Mouse (Mus musculus): ENCODE measurements at regions not wholly inside any gene's neighbourhood (a gene's known extent, or its start where the extent isn't known, plus 50 kb on each side); places are given as distances from the start of the nearest gene placed in this dataset.

DNA sequence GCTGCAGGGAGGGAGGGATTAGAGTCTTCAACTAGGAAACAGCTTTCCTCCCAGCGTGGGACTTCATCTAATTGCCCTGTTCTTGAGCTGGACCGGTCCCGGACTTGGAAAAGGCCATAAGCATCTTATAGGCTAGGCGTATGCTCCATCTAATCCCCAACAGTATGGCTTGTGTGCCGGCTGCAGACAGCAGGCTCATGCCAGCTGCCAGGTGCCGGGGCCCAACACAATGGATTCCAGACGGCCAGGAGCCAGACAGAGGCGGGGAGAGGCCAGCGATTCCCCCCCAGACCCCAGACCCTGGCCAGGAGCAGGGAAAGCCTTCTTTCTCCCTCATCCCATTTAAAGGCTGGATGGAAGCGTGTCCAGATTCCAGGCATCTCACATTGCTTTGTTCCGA is 198.4 kb upstream of the Rreb1 start:
- no peaks in the 10 kb centered on the region for H3K36me3 ChIP-seq
- H3K9me3 ChIP-seq = no peaks in the 10 kb centered on the region
- H3K9ac ChIP-seq = no peak overlapping the region
- no peak overlapping the region for H3K4me3 ChIP-seq
- no peak overlapping the region for H3K4me2 ChIP-seq
- no peak for ATAC-seq (ENCODE audit: insufficient number of reproducible peaks, insufficient read depth, low FRiP score, low TSS enrichment, low read depth)
- H3K27me3 ChIP-seq = no peaks in the 10 kb centered on the region
- H3K4me1 ChIP-seq = peaks cover 8% of the 10 kb centered on the region
- WGBS = 31% methylated on average over 11 of the region's 11 CpGs
- H3K27ac ChIP-seq = peak overlapping the region; percentile 51; the same call in 1 of the 2 replicates

DNA sequence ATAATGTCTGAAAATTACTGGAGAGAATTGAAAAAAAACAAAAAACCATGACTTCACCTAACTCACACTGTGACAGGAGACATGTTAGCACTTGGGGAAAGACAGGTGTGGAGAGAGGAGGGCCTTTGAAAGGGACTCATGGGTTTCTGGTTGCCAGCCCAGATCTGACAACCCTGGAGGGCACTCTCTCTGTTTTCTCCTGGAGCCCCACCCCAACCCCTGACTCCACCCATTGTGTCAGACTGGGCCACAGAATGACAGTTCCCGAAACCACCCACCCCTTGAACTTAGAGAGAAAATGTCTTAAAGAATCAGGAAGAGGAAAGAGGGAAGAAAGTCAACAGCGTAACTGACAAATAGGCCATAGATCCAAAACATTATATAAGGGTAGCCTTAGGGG is 197.4 kb upstream of the Rreb1 start:
- Histone ChIP-seq H3K27ac (no peak overlapping the region), H3K9me3 (no peaks in the 10 kb centered on the region), H3K4me1 (peaks cover 8% of the 10 kb centered on the region), H3K9ac (no peak overlapping the region), H3K36me3 (no peaks in the 10 kb centered on the region), H3K4me3 (no peak overlapping the region), H3K4me2 (no peak overlapping the region), H3K27me3 (no peaks in the 10 kb centered on the region)
- WGBS = 61% methylated on average over 2 of the region's 2 CpGs
- ATAC-seq (ENCODE audit: insufficient number of reproducible peaks, insufficient read depth, low FRiP score, low TSS enrichment, low read depth) = no peak

DNA sequence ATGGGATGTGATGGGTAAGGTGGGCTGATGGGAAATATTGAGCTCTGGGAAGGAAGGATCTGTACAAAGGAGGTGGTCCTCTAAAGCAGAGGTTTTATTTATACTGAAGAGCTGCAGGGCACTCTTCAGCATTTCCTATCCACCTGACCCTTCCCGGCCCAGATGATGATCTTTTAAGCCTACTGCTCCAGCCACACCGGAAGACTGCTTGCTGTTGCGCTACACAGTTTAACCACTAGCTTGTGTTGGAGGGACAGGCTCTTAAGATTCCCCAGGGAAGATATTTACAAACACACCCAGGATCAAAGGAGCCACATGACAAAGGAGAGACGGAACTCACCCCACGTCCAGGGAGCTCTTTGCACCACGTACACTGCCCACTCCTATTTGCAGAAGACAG is 196.8 kb upstream of the Rreb1 start:
- no peak overlapping the region for H3K4me3 ChIP-seq
- no peak overlapping the region for H3K27ac ChIP-seq
- no peaks in the 10 kb centered on the region for H3K36me3 ChIP-seq
- no peak overlapping the region for H3K9ac ChIP-seq
- no peak overlapping the region for H3K4me2 ChIP-seq
- WGBS = 71% methylated on average over 6 of the region's 6 CpGs
- H3K27me3 ChIP-seq = no peaks in the 10 kb centered on the region
- peaks cover 8% of the 10 kb centered on the region for H3K4me1 ChIP-seq
- ATAC-seq (ENCODE audit: insufficient number of reproducible peaks, insufficient read depth, low FRiP score, low TSS enrichment, low read depth) = no peak
- H3K9me3 ChIP-seq = no peaks in the 10 kb centered on the region

DNA sequence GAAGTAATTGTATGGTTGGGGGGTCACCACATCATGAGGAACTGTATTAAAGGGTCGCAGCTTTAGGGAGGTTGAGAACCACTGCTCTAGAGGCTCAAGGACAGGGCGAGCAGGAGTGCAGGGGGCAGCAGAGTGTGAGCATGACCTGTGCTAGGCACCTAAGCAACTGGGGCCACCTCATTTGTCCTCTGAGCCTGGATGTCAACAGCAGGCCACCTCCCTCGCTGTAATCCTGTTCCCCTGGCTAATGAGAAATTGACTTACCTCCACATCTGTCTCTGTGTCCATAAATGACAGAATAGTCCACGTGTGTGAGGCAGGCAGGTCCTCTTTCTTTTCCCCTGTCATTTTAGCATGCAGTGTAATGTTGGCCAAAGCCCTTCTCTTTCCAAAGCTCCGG is 192.7 kb upstream of the Rreb1 start:
- 84% methylated on average over 5 of the region's 5 CpGs for WGBS
- Histone ChIP-seq H3K27me3 (no peaks in the 10 kb centered on the region), H3K27ac (no peak overlapping the region), H3K4me3 (no peak overlapping the region), H3K36me3 (no peaks in the 10 kb centered on the region), H3K4me1 (no peaks in the 10 kb centered on the region), H3K9me3 (no peaks in the 10 kb centered on the region), H3K4me2 (no peak overlapping the region), H3K9ac (no peak overlapping the region)
- ATAC-seq (ENCODE audit: insufficient number of reproducible peaks, insufficient read depth, low FRiP score, low TSS enrichment, low read depth) = no peak

DNA sequence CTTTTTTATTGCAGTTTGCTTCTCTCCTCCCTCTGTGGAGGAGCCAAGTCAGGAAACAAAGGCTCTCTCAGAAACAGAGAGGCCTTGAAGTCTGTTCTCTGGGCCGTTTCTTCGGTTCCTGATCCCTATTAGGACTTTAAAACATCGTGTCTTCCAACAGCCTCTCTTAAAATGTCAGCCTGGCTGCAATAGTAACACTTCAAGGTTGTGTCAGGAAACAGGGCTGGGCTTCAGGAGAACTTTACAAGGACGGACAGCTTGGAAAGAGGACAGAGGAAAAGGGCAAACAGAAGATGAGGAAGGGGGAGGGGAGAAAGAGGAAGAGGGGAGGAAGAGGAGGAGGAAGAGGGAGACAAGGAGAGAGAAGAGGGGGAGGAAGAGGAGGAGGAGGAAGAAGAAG is 191.7 kb upstream of the Rreb1 start:
- H3K4me1 ChIP-seq = no peaks in the 10 kb centered on the region
- 47% methylated on average over 4 of the region's 4 CpGs for WGBS
- H3K27me3 ChIP-seq = no peaks in the 10 kb centered on the region
- ATAC-seq (ENCODE audit: insufficient number of reproducible peaks, insufficient read depth, low FRiP score, low TSS enrichment, low read depth) = no peak
- H3K4me3 ChIP-seq = no peak overlapping the region
- no peaks in the 10 kb centered on the region for H3K36me3 ChIP-seq
- H3K4me2 ChIP-seq = no peak overlapping the region
- H3K9ac ChIP-seq = no peak overlapping the region
- no peaks in the 10 kb centered on the region for H3K9me3 ChIP-seq
- no peak overlapping the region for H3K27ac ChIP-seq

DNA sequence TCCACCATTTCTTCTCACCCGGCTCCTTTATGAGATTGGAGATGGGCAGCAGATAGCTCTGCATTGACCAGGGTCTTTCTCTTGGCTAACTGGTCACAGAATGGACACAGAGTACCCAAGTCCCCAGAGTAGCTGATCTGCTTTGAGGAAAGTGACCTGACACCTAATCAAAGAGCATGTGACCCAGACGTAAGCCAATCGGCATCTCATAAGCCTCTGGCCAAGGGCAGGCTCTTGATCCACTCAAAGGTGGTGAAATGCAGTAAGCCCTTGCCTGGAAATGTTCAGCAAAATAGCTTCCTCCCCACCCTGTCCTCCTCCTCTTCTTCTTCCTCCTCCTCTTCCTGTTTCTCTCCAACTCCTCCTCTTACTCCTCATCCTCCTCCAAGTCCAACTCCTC is 190.3 kb upstream of the Rreb1 start:
- H3K36me3 ChIP-seq = no peaks in the 10 kb centered on the region
- H3K9ac ChIP-seq = no peak overlapping the region
- H3K4me2 ChIP-seq = no peak overlapping the region
- no peak for ATAC-seq (ENCODE audit: insufficient number of reproducible peaks, insufficient read depth, low FRiP score, low TSS enrichment, low read depth)
- H3K9me3 ChIP-seq = no peaks in the 10 kb centered on the region
- 91% methylated on average over 3 of the region's 3 CpGs for WGBS
- no peak overlapping the region for H3K4me3 ChIP-seq
- no peaks in the 10 kb centered on the region for H3K4me1 ChIP-seq
- H3K27me3 ChIP-seq = no peaks in the 10 kb centered on the region
- no peak overlapping the region for H3K27ac ChIP-seq

DNA sequence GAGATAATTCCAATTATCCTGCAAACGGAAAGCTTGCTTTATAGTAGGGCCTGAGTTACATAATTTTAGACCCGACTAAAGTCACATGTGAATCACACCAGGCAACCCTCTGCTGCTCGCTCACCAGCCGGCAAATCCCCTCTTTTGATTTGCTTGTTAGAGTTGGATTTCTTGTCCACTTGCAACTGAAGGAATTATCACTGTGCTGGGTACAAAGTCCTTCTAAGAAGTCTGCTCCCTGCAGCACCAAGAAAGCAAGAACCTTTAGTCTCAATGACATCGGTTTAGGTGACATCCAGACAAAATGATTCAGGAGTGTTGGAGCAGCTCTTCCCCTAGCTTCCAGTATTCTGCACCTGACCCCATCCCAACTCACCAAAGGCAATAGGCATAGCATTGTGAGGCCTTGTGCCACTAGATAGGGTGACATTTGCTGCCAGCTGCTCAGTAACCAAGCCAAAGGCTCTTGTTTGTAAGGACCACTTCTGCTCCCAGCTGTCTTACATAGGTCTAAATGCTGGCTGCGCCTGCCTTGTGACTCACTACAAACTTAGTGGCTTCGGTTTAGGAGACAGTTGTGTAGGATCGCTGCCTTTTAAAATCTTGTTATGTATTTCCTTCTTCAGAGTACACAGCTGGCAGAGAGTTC is 189.5 kb upstream of the Rreb1 start:
- Histone ChIP-seq H3K27me3 (no peaks in the 10 kb centered on the region), H3K36me3 (no peaks in the 10 kb centered on the region), H3K9ac (no peak overlapping the region), H3K4me1 (no peaks in the 10 kb centered on the region), H3K4me3 (no peak overlapping the region), H3K9me3 (no peaks in the 10 kb centered on the region), H3K27ac (no peak overlapping the region), H3K4me2 (no peak overlapping the region)
- ATAC-seq (ENCODE audit: insufficient number of reproducible peaks, insufficient read depth, low FRiP score, low TSS enrichment, low read depth) = no peak
- 86% methylated on average over 8 of the region's 8 CpGs for WGBS

DNA sequence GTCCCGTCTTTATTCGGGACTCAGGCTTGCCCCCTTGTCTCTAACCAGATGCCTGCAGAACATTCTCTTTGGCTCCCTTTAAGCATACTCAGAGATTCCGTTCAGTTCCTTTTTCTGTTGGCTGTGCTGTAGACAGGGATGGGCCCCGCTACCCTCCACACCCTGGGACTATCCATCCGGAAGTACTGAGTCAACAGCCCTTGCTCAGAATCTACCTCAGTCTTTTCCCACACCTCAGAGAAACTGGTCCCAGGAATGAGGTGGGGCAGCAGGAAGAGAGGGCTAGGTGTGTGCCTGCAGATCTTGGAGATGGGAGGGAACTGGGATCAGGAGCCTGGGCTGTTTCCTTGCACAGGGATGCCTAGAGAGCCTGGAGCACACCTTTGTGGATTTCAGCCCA is 186.1 kb upstream of the Rreb1 start:
- Histone ChIP-seq H3K4me3 (no peak overlapping the region), H3K4me1 (no peaks in the 10 kb centered on the region; the same call in 1 of the 2 replicates), H3K27me3 (no peaks in the 10 kb centered on the region), H3K4me2 (no peak overlapping the region), H3K27ac (no peak overlapping the region), H3K36me3 (no peaks in the 10 kb centered on the region), H3K9me3 (no peaks in the 10 kb centered on the region), H3K9ac (no peak overlapping the region)
- 84% methylated on average over 5 of the region's 5 CpGs for WGBS
- ATAC-seq (ENCODE audit: insufficient number of reproducible peaks, insufficient read depth, low FRiP score, low TSS enrichment, low read depth) = no peak

DNA sequence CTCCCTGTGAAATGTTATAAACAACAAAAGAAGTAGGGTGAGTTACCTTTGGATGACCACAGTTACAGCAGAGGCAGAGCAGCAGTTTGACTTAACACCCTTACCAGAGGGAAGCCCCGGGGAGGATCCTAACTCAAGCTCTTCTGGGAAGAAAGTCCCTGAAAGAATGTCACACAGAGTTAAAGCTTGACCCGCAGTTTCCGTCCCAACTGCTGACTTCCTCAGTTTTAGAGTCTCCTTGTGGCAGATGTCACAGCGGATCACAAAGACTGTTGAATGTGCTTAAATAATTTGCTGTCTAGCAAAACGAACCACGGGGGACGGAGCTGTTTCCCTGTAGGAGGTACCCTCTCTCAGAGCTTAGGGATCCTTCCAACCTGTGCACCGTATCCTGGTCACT is 183.0 kb upstream of the Rreb1 start:
- no peak for ATAC-seq (ENCODE audit: insufficient number of reproducible peaks, insufficient read depth, low FRiP score, low TSS enrichment, low read depth)
- H3K4me1 ChIP-seq = peaks cover 4% of the 10 kb centered on the region; the same call in 1 of the 2 replicates
- no peaks in the 10 kb centered on the region for H3K27me3 ChIP-seq
- H3K9me3 ChIP-seq = no peaks in the 10 kb centered on the region
- H3K36me3 ChIP-seq = no peaks in the 10 kb centered on the region
- H3K4me2 ChIP-seq = no peak overlapping the region
- H3K4me3 ChIP-seq = no peak overlapping the region
- H3K27ac ChIP-seq = no peak overlapping the region; the same call in 1 of the 2 replicates
- 38% methylated on average over 8 of the region's 8 CpGs for WGBS
- H3K9ac ChIP-seq = no peak overlapping the region

DNA sequence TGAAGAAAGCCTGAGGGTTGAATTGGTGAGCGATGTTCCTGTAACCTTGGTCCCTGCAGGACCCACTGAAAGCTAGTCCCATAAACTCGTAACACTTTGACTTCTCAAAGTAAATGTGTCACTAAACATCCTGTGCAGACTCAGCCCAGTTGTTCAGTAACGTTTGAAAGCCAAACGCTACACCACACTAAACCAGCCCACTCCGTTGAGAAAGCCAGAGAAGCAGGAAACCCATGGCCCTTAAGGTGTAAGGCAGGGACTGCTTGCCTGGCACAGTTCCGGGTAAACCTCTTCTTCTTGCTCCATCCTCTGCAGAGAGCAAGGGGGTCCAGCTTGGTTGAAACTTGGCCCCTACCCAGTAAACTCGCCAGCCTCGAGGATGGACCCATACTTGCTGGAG is 180.6 kb upstream of the Rreb1 start:
- no peak overlapping the region for H3K9ac ChIP-seq
- no peaks in the 10 kb centered on the region for H3K27me3 ChIP-seq
- peaks cover 4% of the 10 kb centered on the region; the same call in 1 of the 2 replicates for H3K4me1 ChIP-seq
- no peaks in the 10 kb centered on the region for H3K9me3 ChIP-seq
- H3K36me3 ChIP-seq = no peaks in the 10 kb centered on the region
- WGBS = 66% methylated on average over 8 of the region's 8 CpGs
- no peak for ATAC-seq (ENCODE audit: insufficient number of reproducible peaks, insufficient read depth, low FRiP score, low TSS enrichment, low read depth)
- no peak overlapping the region for H3K4me3 ChIP-seq
- H3K27ac ChIP-seq = no peak overlapping the region
- H3K4me2 ChIP-seq = no peak overlapping the region

DNA sequence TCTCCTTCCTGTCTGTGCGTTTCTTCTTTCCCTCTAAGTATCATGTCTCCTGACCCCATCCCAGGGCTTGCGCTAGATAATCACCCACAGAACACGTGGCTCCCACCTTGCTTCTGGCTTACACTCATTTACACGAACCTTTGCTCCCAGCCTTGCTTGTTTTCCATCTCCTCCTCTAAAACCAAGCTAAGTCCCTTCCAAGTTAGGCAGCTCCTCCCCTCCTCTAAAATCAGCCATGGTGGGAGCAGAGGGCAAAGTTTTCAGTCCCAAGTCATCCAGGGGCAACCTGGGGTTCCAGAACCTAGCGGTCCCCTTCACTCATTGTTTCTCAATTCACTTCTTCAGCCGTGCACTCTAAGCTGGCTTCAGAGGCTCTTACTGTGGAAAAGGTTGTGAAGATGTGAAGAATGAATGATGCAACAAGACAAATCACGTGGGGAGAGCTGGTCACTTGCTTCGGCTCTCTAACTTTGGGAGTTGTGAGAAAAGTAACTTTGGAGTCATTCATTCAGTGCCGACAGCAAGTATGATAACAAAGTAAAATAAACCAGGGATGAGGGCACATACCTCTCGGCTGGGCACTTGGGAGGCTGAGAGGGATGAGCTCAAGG is 179.9 kb upstream of the Rreb1 start:
- Histone ChIP-seq H3K36me3 (no peaks in the 10 kb centered on the region), H3K27ac (no peak overlapping the region), H3K4me2 (no peak overlapping the region), H3K27me3 (no peaks in the 10 kb centered on the region), H3K9ac (no peak overlapping the region), H3K9me3 (no peaks in the 10 kb centered on the region), H3K4me3 (no peak overlapping the region), H3K4me1 (peaks cover 4% of the 10 kb centered on the region; the same call in 1 of the 2 replicates)
- WGBS = 81% methylated on average over 10 of the region's 10 CpGs
- no peak for ATAC-seq (ENCODE audit: insufficient number of reproducible peaks, insufficient read depth, low FRiP score, low TSS enrichment, low read depth)

DNA sequence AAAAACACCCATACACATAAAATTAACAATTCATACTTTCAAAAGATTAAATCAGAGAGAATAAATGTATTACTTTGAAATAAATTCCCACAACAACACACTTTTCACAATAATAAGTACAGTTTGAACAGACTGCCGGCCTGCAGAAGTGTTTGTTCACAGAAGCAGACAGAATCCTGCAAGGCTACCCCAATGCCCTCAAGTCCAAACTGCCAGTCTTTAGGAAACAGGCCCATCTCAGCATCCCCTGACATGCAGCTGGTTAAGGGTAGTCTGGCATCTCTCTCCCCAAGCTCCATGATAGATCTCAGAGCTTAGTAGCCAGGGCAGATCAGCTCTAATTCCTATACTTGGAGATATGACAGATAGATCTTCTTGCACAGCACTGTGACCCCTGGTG is 178.5 kb upstream of the Rreb1 start:
- H3K27ac ChIP-seq = no peak overlapping the region
- H3K4me2 ChIP-seq = no peak overlapping the region
- peaks cover 4% of the 10 kb centered on the region; the same call in 1 of the 2 replicates for H3K4me1 ChIP-seq
- 90% methylated on average over 1 of the region's 1 CpGs for WGBS
- no peak overlapping the region for H3K4me3 ChIP-seq
- H3K9me3 ChIP-seq = no peaks in the 10 kb centered on the region
- no peak overlapping the region for H3K9ac ChIP-seq
- H3K27me3 ChIP-seq = no peaks in the 10 kb centered on the region
- H3K36me3 ChIP-seq = no peaks in the 10 kb centered on the region
- ATAC-seq (ENCODE audit: insufficient number of reproducible peaks, insufficient read depth, low FRiP score, low TSS enrichment, low read depth) = no peak
